Mouse (Mus musculus) G1E (cell line): ENCODE results near the gene Sulf2. TPM values are rescaled to one million over a fixed set of nuclear protein-coding genes. Genes with fewer than 3 reads are reported as not detected.

ENCODE experiments used
- ATAC-seq: 2 replicates; pipeline ENCODE4 v1.8.0; 2016; ENCODE audit warnings: mild to moderate bottlenecking; ENCODE audit not compliant: insufficient number of reproducible peaks, poor library complexity, low FRiP score, severe bottlenecking; ENCODE audit errors: extremely low read depth
- DNase-seq: peaks from one replicate; pipeline ENCODE4 v3.0.0; 2012; ENCODE audit warnings: low spot score
- H3K27me3 ChIP-seq: 2 replicates; pipeline ENCODE4 v1.6.1; 2012; ENCODE audit warnings: mild to moderate bottlenecking, low read length, inconsistent platforms; ENCODE audit not compliant: insufficient read depth
- H3K36me3 ChIP-seq: replicated peaks from 2 replicates; pipeline ENCODE3; 2012; ENCODE audit warnings: mild to moderate bottlenecking, inconsistent platforms
- H3K4me1 ChIP-seq: 2 replicates; pipeline ENCODE4 v1.6.1; 2012; ENCODE audit warnings: low read depth, low read length, inconsistent platforms, mixed read lengths; ENCODE audit not compliant: insufficient read depth
- H3K4me3 ChIP-seq: 2 replicates; pipeline ENCODE4 v1.5.1; 2012; ENCODE audit warnings: low read depth, mild to moderate bottlenecking, inconsistent platforms, low read length, moderate library complexity, mixed read lengths
- H3K9me3 ChIP-seq: replicated peaks from 2 replicates; pipeline ENCODE4 v1.6.1; 2012; ENCODE audit warnings: inconsistent platforms
- CTCF ChIP-seq: IDR thresholded peaks from 2 replicates; pipeline ENCODE4 v1.5.1; 2012; ENCODE audit warnings: low read depth, low read length, inconsistent platforms, mixed read lengths
- GATA1 ChIP-seq: IDR thresholded peaks from 2 replicates; pipeline ENCODE4 v1.6.1; 2012; ENCODE audit warnings: borderline replicate concordance, low read length, inconsistent platforms, mixed read lengths
- GATA2 ChIP-seq: IDR thresholded peaks from 2 replicates; pipeline ENCODE4 v1.6.1; 2012; ENCODE audit warnings: low read depth, low read length, inconsistent platforms, borderline replicate concordance
- POLR2AphosphoS5 ChIP-seq: IDR thresholded peaks from 2 replicates; pipeline ENCODE4 v1.6.1; 2012; ENCODE audit warnings: low read depth, low read length, inconsistent platforms; ENCODE audit not compliant: insufficient replicate concordance
- TAL1 ChIP-seq: conservative IDR thresholded peaks from 2 replicates; pipeline ENCODE4 v1.6.1; 2012; ENCODE audit warnings: low read depth, low read length, inconsistent platforms, mixed read lengths
- polyA plus RNA-seq: library from polyadenylated mRNA; stranded (reverse); fragments of >175 nt; gene quantifications from 2 replicates; pipeline ENCODE4 v1.2.3, GENCODE M21; 2012
- total RNA-seq, 2 experiments: library from RNA; stranded (forward) in 1 of 2; stranded (reverse) in 1 of 2; fragments of 200-1000 nt in 1 of 2; fragments of >200 nt in 1 of 2; fragmentation: Nextera tagmentation in 1 of 2; gene quantifications; 2 replicates each; pipeline ENCODE4 v1.2.3; 2014 to 2017

Sulf2 gene
- total and polyA plus RNA-seq, 3 experiments = 0.16 TPM; not detected in 2

DNA sequence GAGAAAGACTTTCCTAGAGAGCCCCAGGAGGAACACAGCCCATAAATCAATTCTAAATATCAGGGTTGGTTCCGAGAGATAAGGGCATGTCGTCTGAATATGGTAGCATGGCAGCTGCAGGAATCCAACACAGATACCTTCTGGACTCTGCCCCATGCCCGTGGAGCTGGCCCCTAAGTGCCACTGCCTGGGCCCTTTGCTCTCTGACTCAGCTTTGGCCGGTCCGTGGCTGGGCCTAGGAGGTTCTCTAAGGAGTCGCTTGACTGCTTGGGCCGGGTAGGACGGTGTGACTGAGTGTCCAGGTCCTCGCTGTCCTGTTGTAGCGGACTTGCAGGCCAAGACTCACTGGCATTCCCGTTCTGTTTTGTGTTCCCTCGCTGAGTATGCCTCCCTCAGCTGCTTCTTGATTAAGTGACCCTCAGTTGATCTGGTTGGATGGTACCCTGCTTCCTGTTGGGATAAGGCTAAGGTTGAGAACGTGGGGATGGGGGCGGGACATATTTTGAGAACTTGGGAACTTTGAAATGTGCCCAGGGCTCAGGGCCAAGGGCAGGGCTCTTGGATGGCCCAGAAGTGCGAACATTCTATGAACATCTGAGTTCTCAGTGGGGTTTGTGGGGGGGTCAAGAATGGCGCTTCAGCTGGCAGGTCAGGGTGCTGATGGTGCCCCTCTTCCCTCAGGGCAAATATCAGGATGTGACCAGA lies 30.9 kb upstream of the Sulf2 start:
- Histone ChIP-seq H3K36me3 (no peaks in the 10 kb centered on the region), H3K4me1 (no peaks in the 10 kb centered on the region), H3K4me3 (no peak overlapping the region), H3K9me3 (peaks cover 84% of the 10 kb centered on the region), H3K27me3 (no peaks in the 10 kb centered on the region)
- no peak for ATAC-seq
- DNase-seq = no peak
- no peak for TF ChIP-seq GATA1

DNA sequence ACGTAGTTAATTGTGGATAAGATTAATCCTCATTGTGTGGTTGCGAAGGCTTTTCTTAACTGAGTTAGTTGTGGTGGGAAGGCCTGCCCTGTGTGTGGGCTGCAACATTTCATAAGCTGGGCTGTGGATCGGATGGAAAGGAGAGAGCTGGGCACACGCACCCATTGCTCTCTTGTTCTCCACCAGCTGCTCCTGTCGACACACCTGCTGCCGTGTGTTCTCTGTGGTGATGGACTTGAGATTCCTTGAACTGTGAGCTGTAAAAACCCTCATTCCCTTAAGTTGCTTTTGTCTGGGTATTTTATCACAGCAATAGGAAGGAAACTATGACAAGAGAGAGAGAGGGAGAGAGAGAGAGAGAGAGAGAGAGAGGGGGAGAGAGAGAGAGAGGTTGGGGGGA lies 30.3 kb upstream of the Sulf2 start:
- Histone ChIP-seq H3K36me3 (no peaks in the 10 kb centered on the region), H3K4me3 (no peak overlapping the region), H3K4me1 (no peaks in the 10 kb centered on the region), H3K9me3 (peaks cover 82% of the 10 kb centered on the region), H3K27me3 (no peaks in the 10 kb centered on the region)
- TF ChIP-seq GATA2 (no peak), POLR2AphosphoS5 (no peak), CTCF (no peak), TAL1 (no peak)
- ATAC-seq = no peak
- no peak for DNase-seq

DNA sequence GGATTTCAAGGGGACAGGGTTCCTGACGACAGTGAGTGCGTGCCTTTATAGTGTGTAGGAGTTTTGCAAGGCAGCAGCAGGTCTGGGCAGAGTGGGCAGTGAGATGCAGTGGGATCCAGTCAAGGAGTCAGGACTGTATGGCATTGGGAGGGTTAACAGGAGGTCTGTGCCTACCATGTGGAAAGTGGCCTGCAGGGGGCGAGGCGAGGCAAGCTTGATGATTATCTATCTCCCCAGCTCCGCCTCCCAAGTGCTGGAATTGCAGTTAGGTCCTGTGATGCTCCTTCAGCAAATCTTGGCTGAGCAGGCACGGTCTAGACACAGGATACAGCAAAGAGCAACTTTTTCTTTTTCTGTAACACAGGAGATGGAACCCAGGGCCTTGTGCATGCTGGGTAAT lies 29.0 kb upstream of the Sulf2 start:
- no peak for ATAC-seq
- Histone ChIP-seq H3K27me3 (no peaks in the 10 kb centered on the region), H3K9me3 (peaks cover 77% of the 10 kb centered on the region), H3K4me3 (no peak overlapping the region), H3K4me1 (no peaks in the 10 kb centered on the region), H3K36me3 (no peaks in the 10 kb centered on the region)
- TF ChIP-seq POLR2AphosphoS5 = no peak
- TF ChIP-seq GATA1 = no peak
- no peak for TF ChIP-seq CTCF
- TF ChIP-seq GATA2 = no peak
- TF ChIP-seq TAL1 = no peak
- no peak for DNase-seq

DNA sequence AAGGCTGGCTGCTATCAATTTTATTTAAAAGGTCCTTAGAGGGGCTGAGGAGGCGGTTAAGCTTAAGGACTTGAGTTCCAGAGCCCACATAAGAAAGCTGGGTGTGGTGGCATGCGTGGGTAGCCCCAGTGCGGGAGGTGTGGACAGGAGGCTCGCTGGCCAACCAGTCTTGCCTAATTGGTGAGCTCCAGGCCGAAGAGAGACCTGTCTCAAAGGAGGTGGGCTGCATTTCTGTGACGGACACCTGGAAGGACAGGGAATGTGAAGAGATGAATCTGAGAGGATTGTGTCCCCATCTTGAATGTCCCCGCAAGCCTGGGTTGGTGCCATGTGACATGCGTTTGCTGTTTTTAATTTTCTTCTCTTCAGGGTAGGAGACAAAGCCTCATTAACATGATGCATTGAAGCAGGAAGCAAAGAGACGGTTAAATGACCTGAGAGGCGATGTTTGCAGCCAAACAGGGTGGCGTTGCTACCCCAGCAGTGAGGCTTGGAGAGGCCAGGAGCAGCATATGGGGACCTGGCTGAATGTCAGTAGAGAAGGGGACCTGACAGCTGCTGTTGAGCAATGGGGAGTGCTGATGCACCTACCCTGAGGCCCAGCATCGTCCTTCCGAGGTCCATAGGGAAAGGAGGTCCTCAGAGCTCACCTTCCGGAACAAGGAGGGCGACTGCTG lies 26.7 kb upstream of the Sulf2 start:
- Histone ChIP-seq H3K4me3 (no peak overlapping the region), H3K36me3 (no peaks in the 10 kb centered on the region), H3K27me3 (no peaks in the 10 kb centered on the region), H3K9me3 (peaks cover 82% of the 10 kb centered on the region), H3K4me1 (no peaks in the 10 kb centered on the region)
- no peak for DNase-seq
- ATAC-seq = no peak
- no peak for TF ChIP-seq CTCF
- no peak for TF ChIP-seq TAL1
- no peak for TF ChIP-seq GATA1
- TF ChIP-seq POLR2AphosphoS5 = no peak
- no peak for TF ChIP-seq GATA2

DNA sequence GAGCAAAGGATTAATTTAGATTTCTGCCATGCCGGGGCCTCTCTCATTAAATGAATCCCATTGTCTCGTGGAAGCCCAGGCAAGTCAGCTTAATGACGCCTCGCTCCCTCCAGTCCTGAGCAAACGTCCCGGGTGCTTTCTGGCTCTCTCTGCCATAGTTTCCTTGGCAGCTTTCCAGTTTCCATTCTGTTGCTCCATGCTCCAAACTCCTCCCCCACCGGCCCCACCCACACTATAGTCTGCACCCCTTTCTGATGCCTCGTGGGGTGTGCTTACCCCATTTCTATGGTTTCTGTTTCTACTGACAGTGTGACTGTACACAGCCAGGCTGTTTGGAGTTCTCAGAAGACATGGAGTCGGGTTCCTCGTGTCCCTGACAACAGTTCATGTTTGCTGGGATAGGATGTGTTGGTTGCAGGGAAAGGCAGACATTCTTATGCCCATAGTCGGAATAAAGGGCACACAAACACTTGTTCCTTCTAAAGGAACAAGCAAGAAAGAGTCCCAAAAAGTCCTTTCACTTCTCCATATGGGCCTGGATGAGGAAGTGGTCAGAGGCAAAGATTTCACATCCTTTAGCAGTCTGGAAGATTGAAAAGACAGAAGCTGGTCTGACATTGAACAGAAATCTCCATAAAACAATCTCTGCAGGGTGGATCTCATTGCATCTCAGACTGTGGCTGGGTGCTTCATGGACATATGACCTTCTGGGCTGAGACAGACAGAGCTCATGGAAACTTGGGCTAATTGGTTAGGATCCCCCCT lies 25.5 kb upstream of the Sulf2 start:
- ATAC-seq (no peak), DNase-seq (no peak)
- TF ChIP-seq TAL1 (no peak), GATA2 (no peak), CTCF (no peak), GATA1 (no peak), POLR2AphosphoS5 (no peak)
- Histone ChIP-seq H3K36me3 (no peaks in the 10 kb centered on the region), H3K4me1 (no peaks in the 10 kb centered on the region), H3K9me3 (peaks cover 82% of the 10 kb centered on the region), H3K27me3 (no peaks in the 10 kb centered on the region), H3K4me3 (no peak overlapping the region)

DNA sequence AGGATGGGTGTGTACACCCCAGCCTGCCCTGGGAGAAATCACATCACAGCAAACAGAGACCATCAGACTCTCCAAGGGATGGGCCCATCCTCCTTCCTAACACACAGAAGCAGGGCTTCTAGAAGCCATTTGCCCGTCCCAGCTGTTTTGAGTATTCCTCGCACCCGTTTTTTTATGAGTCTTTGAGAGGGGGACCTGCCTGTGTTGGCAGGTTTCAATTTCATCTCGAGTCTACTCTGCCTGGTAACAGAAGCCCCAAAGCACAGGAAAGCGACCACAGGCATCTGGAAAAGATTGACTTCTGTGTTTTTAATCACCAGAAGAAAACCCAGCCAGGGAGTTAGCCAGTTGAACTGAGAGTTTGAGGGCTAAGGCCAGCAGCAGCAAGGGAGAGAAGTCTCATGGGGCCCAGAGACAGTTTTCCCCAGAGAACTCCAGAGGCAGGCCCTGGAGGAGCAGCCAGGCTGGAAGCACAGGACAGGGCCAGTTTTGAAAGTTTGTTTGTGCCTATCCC lies 24.7 kb upstream of the Sulf2 start:
- ATAC-seq (no peak), DNase-seq (no peak)
- H3K27me3 ChIP-seq = no peaks in the 10 kb centered on the region
- no peaks in the 10 kb centered on the region for H3K36me3 ChIP-seq
- no peak overlapping the region for H3K4me3 ChIP-seq
- peaks cover 81% of the 10 kb centered on the region for H3K9me3 ChIP-seq
- TF ChIP-seq CTCF = no peak
- TF ChIP-seq GATA2 = no peak
- no peak for TF ChIP-seq GATA1
- no peak for TF ChIP-seq TAL1
- TF ChIP-seq POLR2AphosphoS5 = no peak
- no peaks in the 10 kb centered on the region for H3K4me1 ChIP-seq
